Mouse (Mus musculus): Measurements from ENCODE around the gene Sbf2. TPM values are rescaled to one million over a fixed set of nuclear protein-coding genes. Genes with fewer than 3 reads are reported as not detected.
A peak's percentile ranks its signal among the peaks of the same experiment; 100 is the strongest.
"Not testable (repeated sequence)": the region's sequence is repeated elsewhere in the genome, so short reads cannot be mapped to it uniquely, and the experiment has no call there.

Sbf2 gene
- 10 to 100 TPM; 48.7 to 49.7 TPM for total RNA-seq (2021)

GRCm38 (mm10) chr7:110614133-110615063, at the start of gene Sbf2:
Sbf2 (minus strand) TSS chr7:110614922.
- peak; percentile 84 for DNase-seq (ENCODE audit: low spot score)
- intact Hi-C loops (cut with DNase I), result no loop called here

- intact Hi-C loops (cut with DNase I), result no loop called here
- DNase-seq (ENCODE audit: low spot score), result no peak
Observed at GRCm38 (mm10) chr7:110658378-110658928, 43.7 kb upstream of the Sbf2 start.

GRCm38 (mm10) chr7:110655966-110656365, 41.2 kb upstream of the Sbf2 start:
- DNase-seq (ENCODE audit: low spot score), result no peak
- intact Hi-C loops (cut with DNase I), result no loop called here

GRCm38 (mm10) chr7:110655230-110655629, 40.5 kb upstream of the Sbf2 start:
- DNase-seq (ENCODE audit: low spot score), result no peak
- intact Hi-C loops (cut with DNase I), result no loop called here

- no peak for DNase-seq (ENCODE audit: low spot score)
- intact Hi-C loops (cut with DNase I), result no loop called here
Observed at GRCm38 (mm10) chr7:110651091-110651490, 36.4 kb upstream of the Sbf2 start.

- DNase-seq (ENCODE audit: low spot score), result no peak
- intact Hi-C loops (cut with DNase I), result no loop called here
Observed at GRCm38 (mm10) chr7:110650491-110650890, 35.8 kb upstream of the Sbf2 start.

- DNase-seq (ENCODE audit: low spot score), result no peak
- intact Hi-C loops (cut with DNase I), result loop anchor here (5.0 kb wide), 3 partner anchors 38 to 362 kb away; no protein-coding TSS in a partner anchor
Observed at GRCm38 (mm10) chr7:110649133-110649987, 34.6 kb upstream of the Sbf2 start.

- no peak for DNase-seq (ENCODE audit: low spot score)
- intact Hi-C loops (cut with DNase I), result loop anchor here (5.0 kb wide), 3 partner anchors 39 to 361 kb away; no protein-coding TSS in a partner anchor
Observed at GRCm38 (mm10) chr7:110648455-110649085, 33.8 kb upstream of the Sbf2 start.

- no peak for DNase-seq (ENCODE audit: low spot score)
- intact Hi-C loops (cut with DNase I), result loop anchor here (5.0 kb wide), 3 partner anchors 39 to 361 kb away; no protein-coding TSS in a partner anchor
Observed at GRCm38 (mm10) chr7:110647559-110648454, 33.1 kb upstream of the Sbf2 start.

- no peak for DNase-seq (ENCODE audit: low spot score)
- intact Hi-C loops (cut with DNase I), result loop anchor here (5.0 kb wide), 3 partner anchors 40 to 360 kb away; no protein-coding TSS in a partner anchor
Observed at GRCm38 (mm10) chr7:110646611-110647407, 32.1 kb upstream of the Sbf2 start.

GRCm38 (mm10) chr7:110645859-110646258, 31.1 kb upstream of the Sbf2 start:
- intact Hi-C loops (cut with DNase I), result loop anchor here (5.0 kb wide), 3 partner anchors 41 to 359 kb away; no protein-coding TSS in a partner anchor
- no peak for DNase-seq (ENCODE audit: low spot score)

GRCm38 (mm10) chr7:110645311-110645710, 30.6 kb upstream of the Sbf2 start:
- DNase-seq (ENCODE audit: low spot score), result no peak
- intact Hi-C loops (cut with DNase I), result loop anchor here (5.0 kb wide), 3 partner anchors 42 to 358 kb away; no protein-coding TSS in a partner anchor

- intact Hi-C loops (cut with DNase I); DNase-seq (ENCODE audit: low spot score): not testable (repeated sequence)
Observed at GRCm38 (mm10) chr7:110639958-110640357, 25.2 kb upstream of the Sbf2 start.

GRCm38 (mm10) chr7:110639291-110639915, 24.7 kb upstream of the Sbf2 start:
- intact Hi-C loops (cut with DNase I), result no loop called here
- no peak for DNase-seq (ENCODE audit: low spot score)

- no peak for DNase-seq (ENCODE audit: low spot score)
- intact Hi-C loops (cut with DNase I), result no loop called here
Observed at GRCm38 (mm10) chr7:110638305-110639110, 23.8 kb upstream of the Sbf2 start.

- intact Hi-C loops (cut with DNase I), result no loop called here
- DNase-seq (ENCODE audit: low spot score), result no peak
Observed at GRCm38 (mm10) chr7:110636559-110636958, 21.8 kb upstream of the Sbf2 start.

Measured in heart, postnatal 25 days (tissue).